Mouse (Mus musculus): ENCODE measurements around the gene Olfr1293-ps. TPM values are rescaled to one million over a fixed set of nuclear protein-coding genes. Genes with fewer than 3 reads are reported as not detected.

The Olfr1293-ps gene
- polyA plus RNA-seq (2012; rRNA removed), result not detected in 2 replicates

GRCm38 (mm10) chr2:111524903-111525302, at the start of gene Olfr1293-ps:
TSS of gene Olfr1293-ps (plus strand) at chr2:111525203.
- no peak for DNase-seq
- TF ChIP-seq POLR2A (IDR thresholded peaks at IDR 0.05; ENCODE audit: control insufficient read depth, extremely low read depth, insufficient read depth, low read length, poor library complexity), result no peak
- TF ChIP-seq CTCF (IDR thresholded peaks at IDR 0.05; ENCODE audit: borderline replicate concordance, control insufficient read depth, extremely low read depth, insufficient read depth, low read length, poor library complexity), result no peak
- Histone ChIP-seq H3K27ac (ENCODE audit: control insufficient read depth, insufficient read depth, low read length) (no peak within 1 kb of the TSS), H3K4me1 (replicated peaks; ENCODE audit: control insufficient read depth, insufficient read depth, low read length) (no peaks in the 10 kb centered on the region), H3K27me3 (ENCODE audit: control insufficient read depth, insufficient read depth, low read length) (no peaks in the 10 kb centered on the region), H3K4me3 (ENCODE audit: control insufficient read depth, insufficient read depth, low read length) (no peak within 1 kb of the TSS), H3K36me3 (ENCODE audit: control insufficient read depth, insufficient read depth, low read length) (no peaks in the 10 kb centered on the region)
- WGBS, result 91% methylated on average over 1 of the region's 1 CpGs

GRCm38 (mm10) chr2:111480519-111480918, 44.5 kb upstream of the Olfr1293-ps start, which contains the start of gene Olfr1289:
TSS of gene Olfr1289 (plus strand) at chr2:111480819.
- TF ChIP-seq CTCF (IDR thresholded peaks at IDR 0.05; ENCODE audit: borderline replicate concordance, control insufficient read depth, extremely low read depth, insufficient read depth, low read length, poor library complexity) (no peak), POLR2A (IDR thresholded peaks at IDR 0.05; ENCODE audit: control insufficient read depth, extremely low read depth, insufficient read depth, low read length, poor library complexity) (no peak)
- Histone ChIP-seq H3K4me1 (replicated peaks; ENCODE audit: control insufficient read depth, insufficient read depth, low read length) (no peaks in the 10 kb centered on the region), H3K27me3 (ENCODE audit: control insufficient read depth, insufficient read depth, low read length) (no peaks in the 10 kb centered on the region), H3K4me3 (ENCODE audit: control insufficient read depth, insufficient read depth, low read length) (no peak within 1 kb of the TSS), H3K27ac (ENCODE audit: control insufficient read depth, insufficient read depth, low read length) (no peak within 1 kb of the TSS), H3K36me3 (ENCODE audit: control insufficient read depth, insufficient read depth, low read length) (no peaks in the 10 kb centered on the region)
- 79% methylated on average over 1 of the region's 1 CpGs for WGBS
- DNase-seq, result no peak

DNA sequence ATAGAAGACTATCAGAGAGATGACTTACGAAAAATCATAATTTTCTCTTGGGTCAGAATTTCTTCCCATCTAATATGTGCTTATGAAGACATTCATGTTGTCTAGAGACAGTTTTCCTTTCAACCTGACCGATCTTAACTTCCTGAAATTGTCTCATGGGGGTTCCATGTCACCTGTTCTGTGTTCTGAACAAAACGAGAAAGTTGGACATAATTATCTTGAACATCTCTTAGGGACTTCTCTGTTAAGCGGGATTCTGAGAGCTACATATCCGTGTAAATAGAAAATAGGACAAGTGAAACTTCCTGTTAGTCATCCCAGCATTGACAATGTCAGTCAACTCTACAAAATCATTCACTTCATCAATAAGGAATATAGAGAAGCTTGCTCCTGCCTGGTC, 31.3 kb upstream of the Olfr1293-ps start, which contains the start of gene Olfr1290:
Gene Olfr1290 (minus strand): TSS at position 101 of the 400 bp plus-strand sequence.
- TF ChIP-seq POLR2A (IDR thresholded peaks at IDR 0.05; ENCODE audit: control insufficient read depth, extremely low read depth, insufficient read depth, low read length, poor library complexity), result no peak
- no peak for TF ChIP-seq CTCF (IDR thresholded peaks at IDR 0.05; ENCODE audit: borderline replicate concordance, control insufficient read depth, extremely low read depth, insufficient read depth, low read length, poor library complexity)
- no peaks in the 10 kb centered on the region for H3K27me3 ChIP-seq (ENCODE audit: control insufficient read depth, insufficient read depth, low read length)
- 80% methylated on average over 5 of the region's 5 CpGs for WGBS
- no peak within 1 kb of the TSS for H3K27ac ChIP-seq (ENCODE audit: control insufficient read depth, insufficient read depth, low read length)
- H3K4me1 ChIP-seq (replicated peaks; ENCODE audit: control insufficient read depth, insufficient read depth, low read length), result no peaks in the 10 kb centered on the region
- no peak for DNase-seq
- H3K4me3 ChIP-seq (ENCODE audit: control insufficient read depth, insufficient read depth, low read length), result no peak within 1 kb of the TSS
- no peaks in the 10 kb centered on the region for H3K36me3 ChIP-seq (ENCODE audit: control insufficient read depth, insufficient read depth, low read length)

- WGBS, result 93% methylated on average over 3 of the region's 3 CpGs
- Histone ChIP-seq H3K4me1 (replicated peaks; ENCODE audit: control insufficient read depth, insufficient read depth, low read length) (no peaks in the 10 kb centered on the region), H3K27ac (ENCODE audit: control insufficient read depth, insufficient read depth, low read length) (no peak within 1 kb of the TSS), H3K4me3 (ENCODE audit: control insufficient read depth, insufficient read depth, low read length) (no peak within 1 kb of the TSS), H3K27me3 (ENCODE audit: control insufficient read depth, insufficient read depth, low read length) (no peaks in the 10 kb centered on the region), H3K36me3 (ENCODE audit: control insufficient read depth, insufficient read depth, low read length) (no peaks in the 10 kb centered on the region)
- TF ChIP-seq POLR2A (IDR thresholded peaks at IDR 0.05; ENCODE audit: control insufficient read depth, extremely low read depth, insufficient read depth, low read length, poor library complexity) (no peak), CTCF (IDR thresholded peaks at IDR 0.05; ENCODE audit: borderline replicate concordance, control insufficient read depth, extremely low read depth, insufficient read depth, low read length, poor library complexity) (no peak)
- DNase-seq, result no peak
These were observed 28.1 kb upstream of the Olfr1293-ps start, which contains the start of gene Olfr1291-ps1 for GRCm38 (mm10) chr2:111496880-111497279. TSS of gene Olfr1291-ps1 (plus strand) at chr2:111497180.

GRCm38 (mm10) chr2:111517451-111517850, 7.6 kb upstream of the Olfr1293-ps start:
- WGBS, result 93% methylated on average over 10 of the region's 10 CpGs
- Histone ChIP-seq H3K36me3 (ENCODE audit: control insufficient read depth, insufficient read depth, low read length) (no peaks in the 10 kb centered on the region), H3K27ac (ENCODE audit: control insufficient read depth, insufficient read depth, low read length) (no peak overlapping the region), H3K4me1 (replicated peaks; ENCODE audit: control insufficient read depth, insufficient read depth, low read length) (no peaks in the 10 kb centered on the region), H3K27me3 (ENCODE audit: control insufficient read depth, insufficient read depth, low read length) (no peaks in the 10 kb centered on the region), H3K4me3 (ENCODE audit: control insufficient read depth, insufficient read depth, low read length) (no peak overlapping the region)
- TF ChIP-seq CTCF (IDR thresholded peaks at IDR 0.05; ENCODE audit: borderline replicate concordance, control insufficient read depth, extremely low read depth, insufficient read depth, low read length, poor library complexity) (no peak), POLR2A (IDR thresholded peaks at IDR 0.05; ENCODE audit: control insufficient read depth, extremely low read depth, insufficient read depth, low read length, poor library complexity) (no peak)
- no peak for DNase-seq

DNA sequence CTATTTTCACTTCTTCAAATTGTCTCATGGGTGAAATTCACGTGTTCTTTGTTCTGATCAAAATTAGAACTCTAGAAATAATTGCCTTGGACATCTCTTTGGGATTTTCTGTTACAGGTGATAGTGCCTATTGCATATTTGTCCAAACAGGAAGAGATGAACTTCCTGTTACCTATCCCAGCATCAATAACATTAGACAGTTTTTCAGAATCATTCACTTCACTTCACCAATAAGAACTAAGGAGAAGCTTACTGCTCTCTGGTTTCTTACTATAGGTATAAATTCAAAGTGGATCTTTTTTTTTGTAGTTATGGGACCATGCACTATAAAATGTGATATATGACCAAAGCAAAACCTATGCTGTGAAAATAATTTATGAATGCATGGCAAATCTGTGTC, 15.2 kb downstream of the Olfr1293-ps start, which contains the start of gene Olfr1294:
Gene Olfr1294 (minus strand): TSS at position 101 of the 400 bp plus-strand sequence.
- Histone ChIP-seq H3K4me1 (replicated peaks; ENCODE audit: control insufficient read depth, insufficient read depth, low read length) (no peaks in the 10 kb centered on the region), H3K27me3 (ENCODE audit: control insufficient read depth, insufficient read depth, low read length) (no peaks in the 10 kb centered on the region), H3K36me3 (ENCODE audit: control insufficient read depth, insufficient read depth, low read length) (no peaks in the 10 kb centered on the region), H3K4me3 (ENCODE audit: control insufficient read depth, insufficient read depth, low read length) (no peak within 1 kb of the TSS), H3K27ac (ENCODE audit: control insufficient read depth, insufficient read depth, low read length) (no peak within 1 kb of the TSS)
- DNase-seq, result no peak
- no peak for TF ChIP-seq CTCF (IDR thresholded peaks at IDR 0.05; ENCODE audit: borderline replicate concordance, control insufficient read depth, extremely low read depth, insufficient read depth, low read length, poor library complexity)
- TF ChIP-seq POLR2A (IDR thresholded peaks at IDR 0.05; ENCODE audit: control insufficient read depth, extremely low read depth, insufficient read depth, low read length, poor library complexity), result no peak
- WGBS, result 44% methylated on average over 1 of the region's 1 CpGs

DNA sequence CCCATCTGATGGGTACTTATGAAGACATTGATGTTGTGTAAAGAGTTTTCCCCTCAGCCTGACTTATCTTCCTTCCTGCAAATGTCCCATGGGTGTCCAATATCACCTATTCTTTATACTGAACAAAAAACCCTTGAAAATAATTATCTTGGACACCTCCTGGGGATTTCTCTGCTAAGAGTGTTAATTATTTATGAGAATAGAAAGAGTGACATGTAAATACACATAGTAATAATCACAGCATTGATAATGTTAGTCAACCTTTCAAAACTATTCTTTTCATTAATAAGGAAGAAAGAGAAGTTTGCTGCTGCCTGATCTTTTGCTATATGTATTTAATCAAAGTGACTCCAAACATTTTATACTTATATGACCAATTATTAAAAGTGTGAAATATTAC, 44.6 kb downstream of the Olfr1293-ps start, which contains the start of gene Olfr1295:
Gene Olfr1295 (minus strand): TSS at position 101 of the 400 bp plus-strand sequence.
- no peaks in the 10 kb centered on the region for H3K4me1 ChIP-seq (replicated peaks; ENCODE audit: control insufficient read depth, insufficient read depth, low read length)
- H3K27ac ChIP-seq (ENCODE audit: control insufficient read depth, insufficient read depth, low read length), result no peak within 1 kb of the TSS
- no peak within 1 kb of the TSS for H3K4me3 ChIP-seq (ENCODE audit: control insufficient read depth, insufficient read depth, low read length)
- TF ChIP-seq POLR2A (IDR thresholded peaks at IDR 0.05; ENCODE audit: control insufficient read depth, extremely low read depth, insufficient read depth, low read length, poor library complexity) (no peak), CTCF (IDR thresholded peaks at IDR 0.05; ENCODE audit: borderline replicate concordance, control insufficient read depth, extremely low read depth, insufficient read depth, low read length, poor library complexity) (no peak)
- no peaks in the 10 kb centered on the region for H3K27me3 ChIP-seq (ENCODE audit: control insufficient read depth, insufficient read depth, low read length)
- H3K36me3 ChIP-seq (ENCODE audit: control insufficient read depth, insufficient read depth, low read length), result no peaks in the 10 kb centered on the region
- DNase-seq, result no peak
